2 mouse cellular contexts compared by ENCODE assay signal in genomic region chr10:118618251-118618650, GRCm38 (mm10).
DNase-seq lines count a peak whose midpoint lies in the region.

No protein-coding gene starts in this region.

- peak; percentile 87 for DNase-seq in 3T3-L1 (ENCODE audit: low read depth, low spot score)
- peak; percentile 90 for DNase-seq in adipocyte (ENCODE audit: low spot score)
